Mouse (Mus musculus): ENCODE measurements at regions not wholly inside any gene's neighbourhood (a gene's known extent, or its start where the extent isn't known, plus 50 kb on each side); places are given as distances from the start of the nearest gene placed in this dataset.
"Not testable (repeated sequence)": the region's sequence is repeated elsewhere in the genome, so short reads cannot be mapped to it uniquely, and the experiment has no call there.

DNA sequence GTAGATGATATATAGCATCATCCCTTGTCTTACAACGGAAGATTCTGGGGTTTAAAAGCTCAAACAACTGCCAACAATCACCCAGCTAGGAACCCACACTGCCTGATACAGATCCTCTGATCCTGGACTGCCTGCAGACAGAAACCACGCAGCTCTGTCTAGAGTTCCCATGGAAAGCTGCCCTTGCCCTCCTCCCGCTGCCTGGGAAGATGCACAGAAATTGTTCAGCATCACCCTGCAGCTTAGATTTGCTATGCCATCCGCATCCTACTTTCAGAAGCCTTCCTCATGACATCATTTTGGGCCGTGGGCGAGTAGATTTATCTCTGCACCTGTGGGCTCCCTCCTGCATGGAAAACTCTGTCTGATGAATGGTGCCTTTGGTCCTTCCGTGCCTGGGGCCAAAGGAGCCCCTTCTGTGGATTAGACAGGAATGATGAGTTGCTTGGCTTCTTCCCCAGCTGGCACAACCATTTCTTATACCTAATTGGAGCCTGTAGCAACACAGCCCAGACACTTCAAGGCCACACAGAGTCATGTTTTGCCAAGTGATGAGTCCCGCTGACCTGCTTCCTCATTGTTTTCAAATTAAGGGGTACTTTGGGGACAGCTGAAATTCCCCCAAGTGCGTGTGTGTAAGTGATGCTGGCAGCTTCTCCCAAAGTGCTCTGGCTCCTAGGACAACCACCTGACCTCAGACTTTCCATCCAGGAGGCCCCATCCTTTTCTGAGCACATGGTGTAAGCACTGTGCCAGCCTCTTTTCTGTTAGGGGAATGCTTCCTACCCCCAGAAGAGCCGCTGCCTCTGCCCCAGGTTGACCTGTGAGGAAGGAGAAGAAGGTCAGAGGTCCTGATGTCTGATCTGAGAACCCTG is 153.9 kb downstream of the Snx18 start:
- peaks cover 8% of the 10 kb centered on the region; the same call in 1 of the 2 replicates for H3K4me1 ChIP-seq (ENCODE audit: control insufficient read depth, insufficient read depth, low read length)
- TF ChIP-seq CTCF (IDR thresholded peaks at IDR 0.05; ENCODE audit: insufficient read depth, low read depth, low read length) (no peak), POLR2A (IDR thresholded peaks at IDR 0.05; ENCODE audit: insufficient read depth, low read depth, low read length) (no peak)
- no peak overlapping the region for H3K27ac ChIP-seq (ENCODE audit: insufficient read depth, low read depth, low read length)
- WGBS = 66% methylated on average over 10 of the region's 10 CpGs
- H3K4me3 ChIP-seq (ENCODE audit: insufficient read depth, low read depth, low read length) = no peak overlapping the region

DNA sequence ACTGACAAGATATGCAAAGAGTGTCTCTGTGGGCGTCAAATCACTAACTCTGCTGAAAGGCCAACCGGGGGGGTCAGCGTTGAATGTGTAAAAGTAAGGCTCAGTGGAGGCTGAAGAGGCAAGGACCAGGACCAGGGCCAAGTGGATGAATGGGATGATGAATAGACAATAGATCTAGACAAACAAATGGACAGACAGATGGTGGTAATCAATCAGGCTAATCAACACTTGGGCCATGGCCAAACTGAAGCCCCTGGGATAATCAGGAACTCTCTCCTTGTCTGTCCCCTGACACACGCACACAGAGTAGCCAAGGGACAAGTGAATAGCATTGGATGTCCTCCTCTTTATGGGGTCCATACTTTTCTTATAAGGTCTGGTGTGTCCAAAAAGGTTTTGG is 154.9 kb downstream of the Snx18 start:
- 82% methylated on average over 4 of the region's 4 CpGs for WGBS
- Histone ChIP-seq H3K4me3 (ENCODE audit: insufficient read depth, low read depth, low read length) (no peak overlapping the region), H3K4me1 (ENCODE audit: control insufficient read depth, insufficient read depth, low read length) (peaks cover 8% of the 10 kb centered on the region; the same call in 1 of the 2 replicates), H3K27ac (ENCODE audit: insufficient read depth, low read depth, low read length) (no peak overlapping the region)
- TF ChIP-seq CTCF (IDR thresholded peaks at IDR 0.05; ENCODE audit: insufficient read depth, low read depth, low read length) = no peak

DNA sequence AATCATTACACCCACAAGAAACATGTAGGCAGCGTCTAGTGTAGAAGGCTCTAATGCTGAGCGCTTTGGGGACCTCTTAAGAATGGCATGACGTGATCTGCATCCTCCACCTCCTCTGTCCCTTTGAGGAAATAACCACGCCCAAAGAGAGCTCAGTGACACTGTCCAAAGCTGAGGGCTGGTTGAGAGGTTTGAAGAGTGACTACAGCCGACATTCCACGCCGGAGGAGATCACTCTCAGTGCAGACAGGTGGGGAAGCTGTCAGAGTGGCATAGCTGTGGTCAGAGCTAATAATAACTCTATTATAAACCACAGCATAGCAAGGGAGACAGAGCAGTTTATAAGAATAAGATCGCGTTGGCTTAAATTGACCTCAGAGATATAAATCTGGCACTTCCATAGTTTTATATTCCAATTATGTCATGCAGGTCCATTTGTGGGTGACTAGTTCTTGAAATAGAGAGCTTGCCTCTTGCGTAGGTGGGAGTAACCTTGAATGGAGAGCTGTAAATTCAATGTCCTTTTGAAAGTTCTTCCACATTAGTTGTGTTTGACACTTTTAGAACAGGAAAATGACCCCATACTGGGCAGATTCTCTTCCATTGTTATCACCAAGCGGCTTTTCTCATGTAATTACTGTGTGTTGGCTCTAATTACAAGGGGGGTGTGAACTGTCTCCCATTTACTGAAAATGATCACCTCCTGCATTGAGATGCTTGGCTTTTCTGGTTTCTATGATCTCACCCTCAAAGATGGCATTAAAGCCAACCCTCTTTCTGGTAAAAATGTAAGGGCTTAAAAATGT is 161.7 kb downstream of the BC067074 start:
- WGBS = 63% methylated on average over 11 of the region's 11 CpGs
- peaks cover 3% of the 10 kb centered on the region for H3K4me1 ChIP-seq (ENCODE audit: control insufficient read depth, insufficient read depth, low read length)
- TF ChIP-seq POLR2A (IDR thresholded peaks at IDR 0.05; ENCODE audit: insufficient read depth, low read depth, low read length) (no peak), CTCF (IDR thresholded peaks at IDR 0.05; ENCODE audit: insufficient read depth, low read depth, low read length) (no peak)
- H3K4me3 ChIP-seq (ENCODE audit: insufficient read depth, low read depth, low read length) = no peak overlapping the region
- H3K27ac ChIP-seq (ENCODE audit: insufficient read depth, low read depth, low read length) = no peak overlapping the region

DNA sequence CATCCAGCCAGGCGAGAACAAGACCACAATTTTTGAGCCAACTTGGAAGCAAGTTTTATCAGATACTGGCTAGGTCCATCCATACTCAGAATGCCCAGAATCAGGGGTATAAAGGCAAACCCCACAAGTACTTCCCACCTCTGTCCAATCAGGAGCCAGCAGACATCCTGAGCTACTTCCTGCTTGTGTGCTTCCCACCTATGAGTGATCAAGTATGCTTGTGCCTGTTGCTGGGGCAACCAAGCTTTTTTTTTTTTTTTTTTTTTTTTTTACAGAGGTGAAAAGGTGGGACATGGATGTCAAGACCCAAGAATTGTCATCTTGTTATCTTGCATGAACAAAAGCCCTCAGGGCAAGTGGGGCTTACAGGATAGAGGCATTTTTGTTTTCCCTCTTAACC is 155.4 kb downstream of the BC067074 start:
- Histone ChIP-seq H3K4me3 (ENCODE audit: insufficient read depth, low read depth, low read length) (no peak overlapping the region), H3K4me1 (ENCODE audit: control insufficient read depth, insufficient read depth, low read length) (no peaks in the 10 kb centered on the region), H3K27ac (ENCODE audit: insufficient read depth, low read depth, low read length) (no peak overlapping the region)
- no peak for TF ChIP-seq POLR2A (IDR thresholded peaks at IDR 0.05; ENCODE audit: insufficient read depth, low read depth, low read length)
- TF ChIP-seq CTCF (IDR thresholded peaks at IDR 0.05; ENCODE audit: insufficient read depth, low read depth, low read length) = no peak
- 63% methylated on average over 1 of the region's 1 CpGs for WGBS

DNA sequence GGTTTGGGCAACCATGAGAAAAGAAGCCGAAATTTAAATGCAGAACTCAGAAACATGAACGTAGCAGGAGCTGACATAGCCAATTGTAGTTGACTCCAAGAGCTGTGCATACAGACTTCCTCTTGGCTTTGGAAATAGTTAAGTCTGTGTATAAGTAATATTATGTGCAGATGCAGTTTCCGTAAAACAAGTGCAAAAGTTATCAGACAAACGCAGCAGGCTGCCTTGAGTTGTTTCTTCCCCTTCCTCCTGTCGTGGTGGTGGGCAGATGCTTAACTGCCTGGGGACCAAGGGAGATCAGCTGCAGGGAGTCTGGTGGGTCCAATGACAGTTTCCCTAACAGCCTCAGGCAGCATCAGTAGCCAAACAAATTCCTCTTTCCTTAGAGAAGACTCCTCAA is 153.3 kb downstream of the BC067074 start:
- Histone ChIP-seq H3K4me3 (ENCODE audit: insufficient read depth, low read depth, low read length) (no peak overlapping the region), H3K4me1 (ENCODE audit: control insufficient read depth, insufficient read depth, low read length) (no peaks in the 10 kb centered on the region), H3K27ac (ENCODE audit: insufficient read depth, low read depth, low read length) (no peak overlapping the region)
- TF ChIP-seq CTCF (IDR thresholded peaks at IDR 0.05; ENCODE audit: insufficient read depth, low read depth, low read length) = no peak
- TF ChIP-seq POLR2A (IDR thresholded peaks at IDR 0.05; ENCODE audit: insufficient read depth, low read depth, low read length) = no peak
- WGBS = 72% methylated on average over 5 of the region's 5 CpGs

DNA sequence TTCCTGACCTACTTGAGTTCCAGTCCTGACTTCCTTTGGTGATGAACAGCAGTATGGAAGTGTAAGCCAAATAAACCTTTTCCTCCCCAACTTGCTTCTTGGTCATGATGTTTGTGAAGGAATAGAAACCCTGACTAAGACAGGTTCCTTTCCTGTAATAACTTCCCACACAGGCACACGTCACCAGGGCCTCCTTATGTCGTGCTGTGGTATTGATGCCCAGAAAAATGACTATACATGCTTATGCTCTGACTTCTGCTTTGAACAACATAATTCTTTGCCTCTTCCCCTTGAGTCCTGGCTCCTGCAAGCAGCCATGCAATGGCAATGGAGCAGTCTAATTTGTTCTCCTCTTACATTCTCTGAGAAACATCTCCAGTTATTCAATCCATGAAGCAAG is 151.5 kb downstream of the BC067074 start:
- H3K4me1 ChIP-seq (ENCODE audit: control insufficient read depth, insufficient read depth, low read length); H3K27ac ChIP-seq (ENCODE audit: insufficient read depth, low read depth, low read length); H3K4me3 ChIP-seq (ENCODE audit: insufficient read depth, low read depth, low read length): not testable (repeated sequence)
- WGBS = 91% methylated on average over 2 of the region's 2 CpGs

DNA sequence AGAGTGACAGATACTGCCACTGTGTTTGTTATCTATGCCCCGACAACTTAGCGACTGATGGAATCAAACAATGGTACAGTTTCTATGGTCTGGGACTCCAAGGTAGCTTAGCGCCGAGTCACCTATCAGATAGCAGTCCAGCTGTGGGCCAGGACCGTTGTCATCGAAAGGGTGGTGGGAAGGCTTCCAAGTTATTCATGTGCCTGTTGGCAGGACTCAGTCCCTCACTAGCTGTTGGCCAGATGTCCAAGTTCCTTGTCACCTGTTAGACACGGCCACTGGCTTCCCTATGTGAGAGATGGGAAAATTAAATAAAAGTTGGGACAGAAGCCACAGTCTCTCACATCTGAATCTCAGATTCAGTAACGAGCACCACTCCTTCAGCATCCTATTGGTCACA is 150.1 kb downstream of the BC067074 start:
- Histone ChIP-seq H3K4me3 (ENCODE audit: insufficient read depth, low read depth, low read length) (no peak overlapping the region), H3K4me1 (ENCODE audit: control insufficient read depth, insufficient read depth, low read length) (no peaks in the 10 kb centered on the region), H3K27ac (ENCODE audit: insufficient read depth, low read depth, low read length) (no peak overlapping the region)
- TF ChIP-seq POLR2A (IDR thresholded peaks at IDR 0.05; ENCODE audit: insufficient read depth, low read depth, low read length) (no peak), CTCF (IDR thresholded peaks at IDR 0.05; ENCODE audit: insufficient read depth, low read depth, low read length) (no peak)
- WGBS = 93% methylated on average over 8 of the region's 8 CpGs

DNA sequence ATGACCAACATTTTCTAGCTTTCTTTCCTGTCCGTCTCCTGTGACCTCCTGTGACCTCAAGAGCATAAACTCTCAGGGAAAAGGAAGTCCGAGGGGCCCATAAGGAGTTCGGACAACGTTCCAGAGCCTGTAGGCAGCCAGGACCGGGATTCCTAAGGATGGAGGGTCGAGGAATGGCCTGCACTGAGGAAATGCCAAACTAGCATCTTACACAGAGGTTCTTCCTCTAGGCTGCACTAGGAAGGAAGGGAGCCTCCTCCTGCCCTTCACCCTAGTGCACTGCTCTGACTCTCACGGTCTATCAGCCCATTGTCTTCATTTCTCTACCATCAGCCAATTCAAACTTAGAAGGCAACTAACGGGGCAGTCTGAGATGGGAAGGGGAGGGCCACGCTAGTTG is 149.2 kb downstream of the BC067074 start:
- Histone ChIP-seq H3K27ac (ENCODE audit: insufficient read depth, low read depth, low read length) (no peak overlapping the region), H3K4me1 (ENCODE audit: control insufficient read depth, insufficient read depth, low read length) (no peaks in the 10 kb centered on the region), H3K4me3 (ENCODE audit: insufficient read depth, low read depth, low read length) (no peak overlapping the region)
- 84% methylated on average over 9 of the region's 9 CpGs for WGBS
- no peak for TF ChIP-seq CTCF (IDR thresholded peaks at IDR 0.05; ENCODE audit: insufficient read depth, low read depth, low read length)
- no peak for TF ChIP-seq POLR2A (IDR thresholded peaks at IDR 0.05; ENCODE audit: insufficient read depth, low read depth, low read length)

DNA sequence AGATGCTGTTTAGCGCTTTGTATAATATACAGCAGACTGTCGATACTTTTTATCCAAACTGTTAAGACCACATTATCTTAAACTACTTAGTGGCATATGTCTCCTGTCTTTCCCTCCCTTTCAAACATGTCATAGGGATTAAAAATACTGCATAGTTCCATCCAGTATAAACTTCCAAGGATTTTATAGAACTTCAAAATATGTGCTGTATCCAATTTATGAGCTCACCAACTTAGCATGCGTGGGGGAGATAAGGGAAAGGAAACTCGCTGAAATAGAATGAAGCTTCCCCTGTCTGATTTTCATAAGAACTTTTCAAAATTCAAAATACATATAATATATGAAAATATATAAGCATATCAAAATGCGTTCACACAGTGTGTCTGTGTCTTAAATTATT is 147.2 kb downstream of the BC067074 start:
- 96% methylated on average over 5 of the region's 5 CpGs for WGBS
- no peak for TF ChIP-seq POLR2A (IDR thresholded peaks at IDR 0.05; ENCODE audit: insufficient read depth, low read depth, low read length)
- TF ChIP-seq CTCF (IDR thresholded peaks at IDR 0.05; ENCODE audit: insufficient read depth, low read depth, low read length) = no peak
- no peak overlapping the region for H3K27ac ChIP-seq (ENCODE audit: insufficient read depth, low read depth, low read length)

More for the DNA sequence above, 147.2 kb downstream of the BC067074 start:
- Histone ChIP-seq H3K4me1 (ENCODE audit: control insufficient read depth, insufficient read depth, low read length) (no peaks in the 10 kb centered on the region), H3K4me3 (ENCODE audit: insufficient read depth, low read depth, low read length) (no peak overlapping the region)
